Mouse (Mus musculus): Measurements from ENCODE around the gene Lin7c. TPM values are rescaled to one million over a fixed set of nuclear protein-coding genes. Genes with fewer than 3 reads are reported as not detected.

Gene Lin7c
- polyA plus RNA-seq, 1 experiment from 2014 or later = 37.1 TPM

- no peaks in the 10 kb centered on the region for H3K36me3 ChIP-seq (ENCODE audit: control insufficient read depth, insufficient read depth)
- no peak overlapping the region for H3K4me2 ChIP-seq (replicated peaks; ENCODE audit: low read depth)
- 42% methylated on average over 3 of the region's 3 CpGs for whole genome bisulfite sequencing
- no peak overlapping the region for H3K4me3 ChIP-seq (ENCODE audit: low read depth, low read length)
- H3K27ac ChIP-seq (ENCODE audit: low read depth, low read length) = no peak overlapping the region
- H3K4me1 ChIP-seq (replicated peaks; ENCODE audit: control insufficient read depth, insufficient read depth, low read length) = 0 out of 2 replicates have a peak, but pooled peaks cover 7% of the 10 kb centered on the region
- no peaks in the 10 kb centered on the region for H3K27me3 ChIP-seq (replicated peaks; ENCODE audit: control insufficient read depth, insufficient read depth, low read length)
- ATAC-seq = no peak
- no peak overlapping the region for H3K9ac ChIP-seq (ENCODE audit: low read depth, low read length)
- TF ChIP-seq CTCF (IDR thresholded peaks at IDR 0.05; ENCODE audit: low read depth) = no peak
- H3K9me3 ChIP-seq (ENCODE audit: control insufficient read depth) = no peaks in the 10 kb centered on the region
Measured at GRCm38 (mm10) chr2:109950311-109950710, 59.7 kb downstream of the Lin7c start.

Other genes with a start within 250 kb of the Lin7c start
- 1.6 and 1.7 TPM in 2 replicates for gene Bdnf, start 216.2 kb upstream of the Lin7c start, polyA plus RNA-seq (2015; fragmentation: Nextera tagmentation; extraction: Ambion mirVana)
- 15.0 and 15.9 TPM in 2 replicates for gene Lgr4, start 26.8 kb downstream of the Lin7c start, polyA plus RNA-seq (2015; fragmentation: Nextera tagmentation; extraction: Ambion mirVana)
- 25.3 TPM in 2 replicates for gene Ccdc34, start 127.0 kb downstream of the Lin7c start, polyA plus RNA-seq (2015; fragmentation: Nextera tagmentation; extraction: Ambion mirVana)